In genomic region chr6:88901947-88902820, GRCm38 (mm10) we compare ENCODE assay signal across 1 mouse cellular context.
A peak's percentile ranks its signal among the peaks of the same experiment; 100 is the strongest.
TF ChIP-seq lines count a peak whose summit lies in the region.

TSS of gene Tpra1 (plus strand) at chr6:88902251.

TF ChIP-seq in CH12.LX, 34 proteins besides CTCF, POLR2A, EP300 and RAD21 (continued from another document):
- TF ChIP-seq TBP (conservative IDR thresholded peaks at IDR 0.05; ENCODE audit: low read depth, low read length) (peak; percentile 66; the same call in 1 of the 2 replicates), POLR2AphosphoS2 (IDR thresholded peaks at IDR 0.05; ENCODE audit: low read depth, low read length) (no peak), JUN (IDR thresholded peaks at IDR 0.05; ENCODE audit: insufficient read depth, low read depth, low read length) (no peak), TCF12 (IDR thresholded peaks at IDR 0.05; ENCODE audit: low read depth, low read length) (0 out of 2 replicates have a peak, but pooled peaks have one; percentile 23), MAFK (IDR thresholded peaks at IDR 0.05; ENCODE audit: insufficient replicate concordance, low read length) (no peak), ZMIZ1 (IDR thresholded peaks at IDR 0.05; ENCODE audit: low read depth, low read length) (peak; percentile 50; the same call in 1 of the 2 replicates), CHD2 (IDR thresholded peaks at IDR 0.05; ENCODE audit: low read length) (peak; percentile 72; the same call in 1 of the 2 replicates), JUND (conservative IDR thresholded peaks at IDR 0.05; ENCODE audit: low read depth, low read length) (no peak), HCFC1 (IDR thresholded peaks at IDR 0.05; ENCODE audit: low read depth, low read length) (peak; percentile 75), MAX (IDR thresholded peaks at IDR 0.05; ENCODE audit: low read length) (peak; percentile 40; the same call in 1 of the 2 replicates), USF1 (IDR thresholded peaks at IDR 0.05; ENCODE audit: low read depth, low read length) (no peak; the same call in 1 of the 2 replicates), KAT2A (IDR thresholded peaks at IDR 0.05; ENCODE audit: insufficient replicate concordance, low read length) (0 out of 2 replicates have a peak, but pooled peaks have one; percentile 10), SIN3A (IDR thresholded peaks at IDR 0.05; ENCODE audit: low read length) (peak; percentile 96), E2F4 (IDR thresholded peaks at IDR 0.05; ENCODE audit: insufficient replicate concordance, low read depth, low read length) (no peak), BHLHE40 (IDR thresholded peaks at IDR 0.05; ENCODE audit: low read depth, low read length) (peak; percentile 69), MEF2A (IDR thresholded peaks at IDR 0.05; ENCODE audit: borderline replicate concordance, low read depth, low read length) (peak; percentile 37; the same call in 1 of the 2 replicates), GABPA (IDR thresholded peaks at IDR 0.05; ENCODE audit: insufficient replicate concordance, low read depth, low read length) (no peak), MYC (IDR thresholded peaks at IDR 0.05; ENCODE audit: low read depth, low read length) (peak; percentile 68), PAX5 (IDR thresholded peaks at IDR 0.05; ENCODE audit: low read length) (no peak), UBTF (IDR thresholded peaks at IDR 0.05; ENCODE audit: low read depth, low read length) (peak; percentile 100), ZKSCAN1 (IDR thresholded peaks at IDR 0.05; ENCODE audit: borderline replicate concordance, low read depth, low read length) (no peak)
